Mouse (Mus musculus) lung, postnatal 36 days (tissue): ENCODE data around the gene Hopx.

Experiments used
- DNase-seq: peaks from one replicate; pipeline ENCODE4 v3.0.0; 2022; ENCODE audit warnings: mixed read lengths

Hopx gene

GRCm38 (mm10) chr5:77061372-77062038 is 53.4 kb downstream of the Hopx start:
- peak; percentile 80 for DNase-seq

- no peak for DNase-seq
Observed at GRCm38 (mm10) chr5:77060363-77060762, 54.6 kb downstream of the Hopx start.

GRCm38 (mm10) chr5:77056881-77057440 is 58.0 kb downstream of the Hopx start:
- no peak for DNase-seq

GRCm38 (mm10) chr5:77052616-77053015 is 62.3 kb downstream of the Hopx start:
- no peak for DNase-seq

DNA sequence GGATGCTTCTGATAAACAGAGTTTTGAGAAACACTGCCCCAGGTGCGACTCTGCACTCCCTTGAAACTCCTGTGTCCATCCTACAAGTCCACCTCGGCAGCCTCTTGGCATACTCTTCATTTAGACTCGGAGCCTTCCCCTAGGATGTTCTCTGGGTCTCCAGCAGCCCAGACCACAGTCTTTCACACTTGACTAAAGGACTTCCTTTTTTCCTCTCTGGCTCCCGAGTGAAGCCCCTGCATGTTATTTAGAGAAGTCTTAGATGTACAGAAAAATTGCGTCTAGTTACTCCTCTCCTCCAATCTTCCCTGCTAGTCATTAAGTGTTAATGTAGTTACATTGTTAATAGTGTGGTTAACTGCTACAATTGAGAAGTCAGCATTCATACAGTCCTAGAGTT is 70.6 kb downstream of the Hopx start:
- DNase-seq: no peak

DNA sequence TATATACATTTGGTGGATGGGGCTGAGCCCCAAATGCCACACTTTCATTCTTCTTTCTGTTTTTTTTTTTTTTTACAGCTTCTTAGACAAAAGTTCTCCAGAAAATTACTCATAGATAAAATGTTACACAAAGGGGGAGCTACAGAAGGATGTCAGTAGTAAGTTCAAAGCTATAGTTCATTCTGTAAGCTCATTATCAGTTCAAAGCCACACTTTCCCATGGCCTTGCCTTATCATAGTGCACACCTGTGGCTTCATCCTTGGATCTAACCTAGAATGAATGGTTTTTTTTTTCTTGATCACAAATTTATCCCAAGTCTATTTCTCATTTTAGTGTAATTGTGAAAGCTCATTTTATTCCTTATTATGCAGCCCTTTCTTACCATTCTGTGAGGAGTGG is 75.5 kb downstream of the Hopx start:
- DNase-seq: no peak

DNA sequence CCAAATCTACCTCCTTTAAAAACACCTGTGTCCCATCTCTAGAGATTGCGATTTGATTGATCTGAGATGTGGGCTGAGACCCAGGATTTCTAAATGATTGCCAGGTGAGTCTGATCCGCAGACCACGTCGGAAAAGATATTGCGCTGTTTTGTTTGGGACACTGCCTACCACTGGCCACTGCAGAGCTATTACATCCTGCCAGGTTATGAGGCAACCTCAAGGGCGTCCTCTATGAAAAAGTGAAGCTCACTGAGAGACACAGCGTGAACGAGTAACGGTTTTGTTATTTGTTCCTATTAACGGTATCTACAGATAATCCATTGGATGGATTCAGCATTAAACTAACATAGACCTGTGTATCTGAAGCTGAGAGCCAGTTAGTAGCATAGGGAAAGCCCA is 76.5 kb downstream of the Hopx start:
- no peak for DNase-seq
